Mouse (Mus musculus): Measurements from ENCODE around the gene Kcnq1. TPM values are rescaled to one million over a fixed set of nuclear protein-coding genes. Genes with fewer than 3 reads are reported as not detected.

The Kcnq1 gene
- total and polyA plus RNA-seq, 3 experiments = not detected

DNA sequence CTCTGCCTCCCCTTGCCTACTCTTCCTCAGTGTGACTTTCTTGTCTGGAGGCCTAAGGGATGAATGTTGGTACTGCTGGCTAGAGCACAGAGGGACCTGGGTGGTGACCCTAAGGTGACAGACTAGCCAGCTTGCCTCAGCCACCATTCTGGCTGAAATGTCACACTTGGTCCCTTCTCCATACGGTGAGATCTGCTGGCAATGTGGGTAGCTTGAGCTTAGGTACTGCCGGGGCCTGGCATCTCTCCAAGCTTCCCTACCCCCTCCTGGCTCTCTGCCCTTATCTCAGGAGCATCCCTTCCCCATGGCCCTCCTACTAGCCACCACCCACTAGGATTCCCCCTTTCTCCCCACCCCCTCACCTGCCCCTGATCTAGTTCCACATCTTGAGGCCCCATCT lies 283.7 kb downstream of the Kcnq1 start:
- no peak for TF ChIP-seq MXI1 (IDR thresholded peaks at IDR 0.05; ENCODE audit: low read depth, low read length)
- in situ Hi-C loops (cut with MboI; ENCODE audit: low pct_ligation_motif_present, low pct_unique_long_range_greater_than_20kb, low sequenced_read_pairs) (no loop called here), dilution Hi-C loops (cut with MboI; ENCODE audit: extremely low pct_ligation_motif_present, extremely low pct_unique_long_range_greater_than_20kb, low sequenced_read_pairs) (no loop called here)
- Histone ChIP-seq H3K4me1 (ENCODE audit: control insufficient read depth in 1 of 2, insufficient read depth in 2 of 2) (peaks cover 0 to 7% of the 10 kb centered on the region in 2 experiments; a peak in 1 of 4 replicates), H3K36me3 (replicated peaks in 1 of 2; ENCODE audit: control insufficient read depth in 1 of 2, insufficient read depth in 1 of 2, low read length in 1 of 2) (no peaks in the 10 kb centered on the region), H3K9me3 (replicated peaks; ENCODE audit: low read length) (peaks cover 8% of the 10 kb centered on the region), H3K27ac (ENCODE audit: insufficient read depth, low read depth) (no peak overlapping the region), H3K9ac (ENCODE audit: insufficient read depth, low read depth) (no peak overlapping the region), H3K4me3 (replicated peaks in 1 of 3; ENCODE audit: low read depth in 2 of 3, low read length in 2 of 3, poor library complexity in 1 of 3) (no peak overlapping the region), H3K4me2 (ENCODE audit: insufficient read depth, low read depth, poor library complexity, severe bottlenecking) (no peak overlapping the region), H3K79me2 (replicated peaks; ENCODE audit: control insufficient read depth, extremely low read depth, insufficient read depth, poor library complexity, severe bottlenecking) (no peaks in the 10 kb centered on the region), H3K27me3 (replicated peaks) (peaks cover 68% of the 10 kb centered on the region)
- DNase-seq (ENCODE audit: extremely low read depth) = no peak

GRCm38 (mm10) chr7:143390277-143390948 lies 284.3 kb downstream of the Kcnq1 start:
- no peak for DNase-seq (ENCODE audit: extremely low read depth)
- Histone ChIP-seq H3K79me2 (replicated peaks; ENCODE audit: control insufficient read depth, extremely low read depth, insufficient read depth, poor library complexity, severe bottlenecking) (no peaks in the 10 kb centered on the region), H3K27me3 (replicated peaks) (peaks cover 72% of the 10 kb centered on the region), H3K4me1 (ENCODE audit: control insufficient read depth in 1 of 2, insufficient read depth in 2 of 2) (peaks cover 0 to 5% of the 10 kb centered on the region in 2 experiments; a peak in 1 of 4 replicates), H3K4me2 (ENCODE audit: insufficient read depth, low read depth, poor library complexity, severe bottlenecking) (no peak overlapping the region), H3K27ac (ENCODE audit: insufficient read depth, low read depth) (no peak overlapping the region), H3K9ac (ENCODE audit: insufficient read depth, low read depth) (no peak overlapping the region), H3K9me3 (replicated peaks; ENCODE audit: low read length) (peaks cover 8% of the 10 kb centered on the region), H3K4me3 (replicated peaks in 1 of 3; ENCODE audit: low read depth in 2 of 3, low read length in 2 of 3, poor library complexity in 1 of 3) (no peak overlapping the region), H3K36me3 (replicated peaks in 1 of 2; ENCODE audit: control insufficient read depth in 1 of 2, insufficient read depth in 1 of 2, low read length in 1 of 2) (no peaks in the 10 kb centered on the region)
- dilution Hi-C loops (cut with MboI; ENCODE audit: extremely low pct_ligation_motif_present, extremely low pct_unique_long_range_greater_than_20kb, low sequenced_read_pairs) = no loop called here
- no peak for TF ChIP-seq USF1 (IDR thresholded peaks at IDR 0.05; ENCODE audit: low read depth, low read length)
- no peak for TF ChIP-seq NRF1 (IDR thresholded peaks at IDR 0.05; ENCODE audit: low read depth, low read length)
- no peak for TF ChIP-seq MXI1 (IDR thresholded peaks at IDR 0.05; ENCODE audit: low read depth, low read length)
- TF ChIP-seq CHD2 (IDR thresholded peaks at IDR 0.05; ENCODE audit: low read length) = no peak
- no peak for TF ChIP-seq ETS1 (conservative IDR thresholded peaks at IDR 0.05; ENCODE audit: low read depth, low read length)
- in situ Hi-C loops (cut with MboI; ENCODE audit: low pct_ligation_motif_present, low pct_unique_long_range_greater_than_20kb, low sequenced_read_pairs) = no loop called here

GRCm38 (mm10) chr7:143395113-143395563 lies 289.0 kb downstream of the Kcnq1 start:
- H3K36me3 ChIP-seq (replicated peaks in 1 of 2; ENCODE audit: control insufficient read depth in 1 of 2, insufficient read depth in 1 of 2, low read length in 1 of 2) = no peaks in the 10 kb centered on the region
- dilution Hi-C loops (cut with MboI; ENCODE audit: extremely low pct_ligation_motif_present, extremely low pct_unique_long_range_greater_than_20kb, low sequenced_read_pairs) = no loop called here

More at GRCm38 (mm10) chr7:143395113-143395563, 289.0 kb downstream of the Kcnq1 start:
- H3K9me3 ChIP-seq (replicated peaks; ENCODE audit: low read length) = peaks cover 8% of the 10 kb centered on the region
- no peak overlapping the region for H3K9ac ChIP-seq (ENCODE audit: insufficient read depth, low read depth)
- in situ Hi-C loops (cut with MboI; ENCODE audit: low pct_ligation_motif_present, low pct_unique_long_range_greater_than_20kb, low sequenced_read_pairs) = no loop called here
- H3K4me3 ChIP-seq (replicated peaks in 1 of 3; ENCODE audit: low read depth in 2 of 3, low read length in 2 of 3, poor library complexity in 1 of 3) = no peak overlapping the region
- no peak overlapping the region for H3K27ac ChIP-seq (ENCODE audit: insufficient read depth, low read depth)
- TF ChIP-seq ETS1 (conservative IDR thresholded peaks at IDR 0.05; ENCODE audit: low read depth, low read length) (no peak), NRF1 (IDR thresholded peaks at IDR 0.05; ENCODE audit: low read depth, low read length) (no peak)
- H3K4me2 ChIP-seq (ENCODE audit: insufficient read depth, low read depth, poor library complexity, severe bottlenecking) = no peak overlapping the region
- no peaks in the 10 kb centered on the region for H3K79me2 ChIP-seq (replicated peaks; ENCODE audit: control insufficient read depth, extremely low read depth, insufficient read depth, poor library complexity, severe bottlenecking)
- DNase-seq (ENCODE audit: extremely low read depth) = no peak
- peaks cover 78% of the 10 kb centered on the region for H3K27me3 ChIP-seq (replicated peaks)
- no peaks in the 10 kb centered on the region for H3K4me1 ChIP-seq (ENCODE audit: control insufficient read depth in 1 of 2, insufficient read depth in 2 of 2)
